Mouse (Mus musculus) ovary, adult 2 months (tissue): ENCODE data around the gene Mapk11. TPM values are rescaled to one million over a fixed set of nuclear protein-coding genes. Genes with fewer than 3 reads are reported as not detected.

Source experiments
- polyA plus RNA-seq: library from polyadenylated mRNA; depleted of rRNA; stranded (reverse); fragments of >200 nt; gene quantifications from 2 replicates; pipeline ENCODE4 v1.2.3, GENCODE M21; 2012; rRNA removed

Gene Mapk11
- polyA plus RNA-seq = 7.5 and 9.2 TPM in 2 replicates

GRCm38 (mm10) chr15:89149271-89150040 lies at the start of gene Mapk11:
Gene Mapk11, minus strand, starts transcription at chr15:89149628.

GRCm38 (mm10) chr15:89196313-89196706 lies 46.9 kb upstream of the Mapk11 start, which contains the start of gene Dennd6b:
Gene Dennd6b, minus strand, starts transcription at chr15:89196496.

GRCm38 (mm10) chr15:89180571-89181229 lies 31.3 kb upstream of the Mapk11 start, which contains the start of gene Plxnb2:
Gene Plxnb2, minus strand, starts transcription at chr15:89180788.

GRCm38 (mm10) chr15:89140659-89141252 lies 8.7 kb downstream of the Mapk11 start, which contains the start of gene Mapk12:
Gene Mapk12, minus strand, starts transcription at chr15:89140703.

GRCm38 (mm10) chr15:89128382-89129350 lies 20.8 kb downstream of the Mapk11 start, which contains the start of gene Hdac10:
Gene Hdac10, minus strand, starts transcription at chr15:89128700.

GRCm38 (mm10) chr15:89122649-89123366 lies 26.6 kb downstream of the Mapk11 start, which contains the start of gene Tubgcp6:
Gene Tubgcp6, minus strand, starts transcription at chr15:89123112.

Other genes with a start within 250 kb of the Mapk11 start
- 0.20 and 0.26 TPM in 2 replicates for gene Ttll8, start 195.2 kb downstream of the Mapk11 start, polyA plus RNA-seq
- gene Mlc1, start 170.6 kb downstream of the Mapk11 start, polyA plus RNA-seq = 2.1 and 2.5 TPM in 2 replicates
- gene Mov10l1, start 166.7 kb downstream of the Mapk11 start, polyA plus RNA-seq = 0.34 and 0.67 TPM in 2 replicates
- 0.62 and 0.70 TPM in 2 replicates for gene Panx2, start 89.9 kb downstream of the Mapk11 start, polyA plus RNA-seq
- gene Trabd, start 74.5 kb downstream of the Mapk11 start, polyA plus RNA-seq = 58.9 and 62.0 TPM in 2 replicates
- 73.6 and 94.2 TPM in 2 replicates for gene Selenoo, start 60.5 kb downstream of the Mapk11 start, polyA plus RNA-seq
- gene Tubgcp6, start 26.5 kb downstream of the Mapk11 start, polyA plus RNA-seq = 37.1 and 42.9 TPM in 2 replicates
- gene Hdac10, start 20.9 kb downstream of the Mapk11 start, polyA plus RNA-seq = 42.8 and 50.8 TPM in 2 replicates
- gene Mapk12, start 8.9 kb downstream of the Mapk11 start, polyA plus RNA-seq = 6.4 and 7.5 TPM in 2 replicates
- 252 and 286 TPM in 2 replicates for gene Plxnb2, start 31.2 kb upstream of the Mapk11 start, polyA plus RNA-seq
- gene Dennd6b, start 46.9 kb upstream of the Mapk11 start, polyA plus RNA-seq = 28.0 and 31.9 TPM in 2 replicates
- gene Ppp6r2, start 61.9 kb upstream of the Mapk11 start, polyA plus RNA-seq = 197 and 489 TPM in 2 replicates
- gene Sbf1, start 165.7 kb upstream of the Mapk11 start, polyA plus RNA-seq = 256 and 291 TPM in 2 replicates
- 10.3 and 12.0 TPM in 2 replicates for gene Adm2, start 173.1 kb upstream of the Mapk11 start, polyA plus RNA-seq
- gene Miox, start 184.8 kb upstream of the Mapk11 start, polyA plus RNA-seq = 29.3 and 44.2 TPM in 2 replicates
- 61.3 and 76.7 TPM in 2 replicates for gene Lmf2, start 206.0 kb upstream of the Mapk11 start, polyA plus RNA-seq
- gene Ncaph2, start 206.1 kb upstream of the Mapk11 start, polyA plus RNA-seq = 210 and 215 TPM in 2 replicates
- 108 and 113 TPM in 2 replicates for gene Sco2, start 224.2 kb upstream of the Mapk11 start, polyA plus RNA-seq
- gene Tymp, start 227.4 kb upstream of the Mapk11 start, polyA plus RNA-seq = 22.0 and 32.3 TPM in 2 replicates
- 89.5 and 107 TPM in 2 replicates for gene Odf3b, start 229.7 kb upstream of the Mapk11 start, polyA plus RNA-seq
- gene Klhdc7b, start 235.3 kb upstream of the Mapk11 start, polyA plus RNA-seq = 0.17 and 0.18 TPM in 2 replicates